Mouse (Mus musculus): ENCODE measurements at regions not wholly inside any gene's neighbourhood (a gene's known extent, or its start where the extent isn't known, plus 50 kb on each side); places are given as distances from the start of the nearest gene placed in this dataset.
A peak's percentile ranks its signal among the peaks of the same experiment; 100 is the strongest.

- DNase-seq (ENCODE audit: low spot score): no peak
Measured at GRCm38 (mm10) chr1:72000741-72001140, 211.4 kb downstream of the Mreg start.

- no peak for DNase-seq (ENCODE audit: low spot score)
Measured at GRCm38 (mm10) chr1:71996828-71997227, 215.3 kb downstream of the Mreg start.

DNA sequence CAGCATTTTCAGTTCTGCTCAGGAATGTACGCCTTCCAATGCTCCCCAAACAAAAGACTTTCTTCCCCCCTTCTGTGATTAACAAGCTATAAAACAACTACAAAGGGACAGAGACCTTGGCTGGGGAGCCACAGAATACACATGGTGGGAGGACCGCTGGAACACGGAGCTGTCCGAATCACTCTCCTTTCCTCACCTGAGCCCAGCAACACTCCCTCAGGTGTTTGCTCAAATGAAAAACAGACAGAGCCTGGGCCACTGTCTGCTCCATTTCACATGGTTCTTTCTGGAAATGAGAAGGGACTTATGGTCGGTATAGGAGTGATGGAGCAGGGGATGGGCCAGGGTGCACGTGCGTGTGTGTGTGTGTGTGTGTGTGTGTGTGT lies 215.9 kb downstream of the Mreg start:
- no peak for DNase-seq (ENCODE audit: low spot score)

DNA sequence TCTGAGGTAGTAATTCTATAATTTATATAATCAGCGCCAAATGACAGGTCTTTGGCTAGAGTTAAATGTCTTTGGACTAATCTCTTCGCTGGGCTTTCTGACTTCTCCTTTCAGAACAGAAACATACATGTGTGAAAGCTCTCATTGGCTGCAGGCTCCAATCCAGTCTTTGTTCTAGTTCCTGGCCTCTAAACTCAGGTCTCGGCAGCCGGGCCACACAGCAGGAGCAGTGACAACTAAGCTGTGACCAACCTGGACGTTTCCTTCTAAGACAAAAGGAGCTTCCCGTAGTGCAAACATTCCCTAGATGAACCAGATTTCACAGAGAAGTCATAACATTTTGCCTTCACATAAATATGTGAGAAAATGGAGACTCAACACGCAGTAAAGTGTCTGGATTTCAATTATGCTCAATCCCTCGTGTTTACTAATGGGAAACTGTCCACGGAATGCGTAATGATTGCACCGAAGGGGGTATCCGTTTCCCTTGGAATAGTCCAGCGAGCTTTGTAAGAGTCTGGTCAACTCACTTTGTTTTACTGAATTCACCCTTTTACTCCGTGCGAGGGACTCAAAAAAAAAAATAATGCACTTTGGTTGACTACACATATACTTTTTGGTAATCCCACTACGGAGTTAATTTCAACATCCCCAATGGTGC lies 216.4 kb downstream of the Mreg start:
- DNase-seq (ENCODE audit: low spot score): no peak

GRCm38 (mm10) chr1:71990936-71991335 lies 221.2 kb downstream of the Mreg start:
- no peak for DNase-seq (ENCODE audit: low spot score)

DNA sequence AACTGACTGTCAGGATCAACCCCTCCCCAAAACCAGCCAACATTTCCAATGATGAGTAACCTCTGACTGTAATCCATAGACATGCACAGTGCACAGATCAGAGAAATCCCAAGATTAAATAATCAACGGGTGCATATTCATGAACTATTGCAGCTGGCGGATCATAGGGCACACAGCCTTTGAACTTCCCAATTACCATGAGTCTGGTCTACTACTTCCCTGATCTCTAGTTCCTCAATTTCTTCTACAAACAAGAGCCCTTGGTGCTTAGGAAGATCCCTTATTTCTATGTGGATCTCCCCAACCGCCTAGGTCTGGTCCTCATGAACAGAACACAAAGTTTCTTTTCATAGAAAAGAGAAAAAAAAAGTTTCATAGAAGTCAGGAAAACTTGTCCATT lies 224.0 kb downstream of the Mreg start:
- no peak for DNase-seq (ENCODE audit: low spot score)

DNA sequence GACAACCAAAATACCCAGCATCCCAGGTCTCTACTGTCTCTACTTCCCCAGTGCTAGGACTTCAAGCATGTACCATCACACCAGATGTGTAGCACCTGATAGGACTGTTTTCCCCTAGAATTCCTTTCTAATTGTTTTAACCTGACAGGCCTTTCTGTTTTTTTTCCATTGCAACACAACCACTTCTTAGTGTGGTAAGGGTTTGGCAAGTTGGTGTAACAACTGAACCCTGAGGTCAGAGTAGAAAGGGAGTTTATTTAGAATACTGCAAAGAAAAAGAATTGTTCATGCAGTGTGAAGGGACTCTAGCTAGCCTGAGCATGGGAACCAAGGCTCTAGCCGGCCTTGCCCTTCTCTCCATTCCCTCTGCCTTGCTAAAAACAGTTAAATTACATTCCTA lies 226.1 kb downstream of the Mreg start:
- no peak for DNase-seq (ENCODE audit: low spot score)

- DNase-seq (ENCODE audit: low spot score): no peak
Measured at GRCm38 (mm10) chr1:71983786-71984185, 228.3 kb downstream of the Mreg start.

- DNase-seq (ENCODE audit: low spot score): no peak
Measured at GRCm38 (mm10) chr1:71982423-71983262, 229.5 kb downstream of the Mreg start.

DNA sequence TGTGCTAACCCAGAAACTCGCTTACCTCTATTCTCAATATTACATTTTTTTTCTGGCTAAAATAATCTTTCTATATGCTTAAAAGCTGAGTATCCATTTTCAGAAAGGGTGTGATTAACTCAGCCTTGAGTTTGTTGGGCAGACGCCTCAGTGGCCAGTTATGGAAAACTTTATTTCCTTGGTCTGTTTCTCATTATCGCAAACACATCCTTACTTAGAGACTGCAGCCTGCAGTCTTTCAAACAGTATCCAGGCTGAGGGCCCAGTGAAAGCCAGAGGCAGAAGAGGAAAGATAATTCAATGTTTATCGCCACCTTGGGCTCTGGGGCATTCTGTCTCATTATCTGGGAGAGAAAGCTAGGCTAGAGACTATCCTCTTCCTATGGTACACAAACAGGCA lies 231.5 kb downstream of the Mreg start:
- no peak for DNase-seq (ENCODE audit: low spot score)

DNA sequence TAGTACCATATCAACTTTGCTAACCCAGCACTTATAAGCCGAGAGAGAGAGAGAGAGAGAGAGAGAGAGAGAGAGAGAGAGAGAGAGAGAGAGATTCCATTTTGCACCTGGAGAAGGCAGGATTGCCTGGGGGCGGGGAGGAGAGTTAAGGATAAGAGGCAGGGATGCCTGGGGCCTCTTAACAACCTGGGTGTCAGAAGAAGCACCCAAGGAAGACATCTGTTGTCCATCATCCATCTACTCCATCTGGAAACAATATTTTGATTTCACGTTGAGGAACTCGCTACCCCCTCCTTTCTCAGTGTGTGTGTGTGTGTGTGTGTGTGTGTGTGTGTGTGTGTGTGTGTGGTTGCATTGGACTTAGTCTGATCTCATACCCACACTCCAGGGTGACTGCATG lies 232.8 kb downstream of the Mreg start:
- DNase-seq (ENCODE audit: low spot score): no peak

- DNase-seq (ENCODE audit: low spot score): no peak
Measured at GRCm38 (mm10) chr1:71977361-71977760, 234.7 kb downstream of the Mreg start.

DNA sequence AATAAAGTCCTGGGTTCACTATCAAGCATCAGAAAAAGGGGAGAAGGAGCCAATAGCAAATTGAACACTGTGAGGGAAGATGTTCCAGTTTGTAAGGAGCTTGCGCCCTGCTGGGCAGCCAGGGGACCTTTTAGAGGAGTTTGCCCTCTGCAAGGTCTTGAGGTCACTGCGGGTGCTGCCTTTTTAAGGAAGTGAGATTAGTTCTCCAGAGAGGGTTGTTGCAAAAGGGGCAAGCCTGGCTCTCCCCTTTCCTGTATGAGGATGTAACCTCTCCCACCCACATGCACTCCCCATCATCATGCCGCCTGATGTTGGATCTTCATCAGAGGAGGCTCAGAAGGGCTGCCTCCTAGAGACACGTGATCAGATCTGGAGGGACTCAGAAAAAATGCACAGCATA lies 237.4 kb downstream of the Mreg start:
- peak; percentile 41 for DNase-seq (ENCODE audit: low spot score)

DNA sequence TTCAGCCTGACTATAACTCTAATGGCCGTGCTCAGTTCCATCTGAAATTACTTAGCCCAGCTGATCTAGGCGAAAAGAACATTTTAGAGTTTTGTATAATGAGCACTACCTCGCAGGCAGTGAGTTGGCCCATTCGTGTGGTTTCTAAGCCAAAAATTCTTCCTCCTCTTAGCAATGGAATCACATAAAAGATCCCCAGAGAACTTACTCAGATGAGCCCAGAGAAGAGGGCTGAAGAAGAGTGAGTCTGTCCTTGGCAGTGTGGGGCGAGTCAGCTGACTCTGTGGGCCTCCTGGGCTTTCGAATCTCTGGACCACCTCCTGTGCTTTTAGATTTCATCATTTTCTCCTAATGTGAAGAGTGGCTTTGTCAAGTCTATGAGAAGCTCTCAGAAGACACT lies 240.2 kb downstream of the Mreg start:
- peak; percentile 16 for DNase-seq (ENCODE audit: low spot score)

- no peak for DNase-seq (ENCODE audit: low spot score)
Measured at GRCm38 (mm10) chr1:71970771-71971170, 241.3 kb downstream of the Mreg start.

DNA sequence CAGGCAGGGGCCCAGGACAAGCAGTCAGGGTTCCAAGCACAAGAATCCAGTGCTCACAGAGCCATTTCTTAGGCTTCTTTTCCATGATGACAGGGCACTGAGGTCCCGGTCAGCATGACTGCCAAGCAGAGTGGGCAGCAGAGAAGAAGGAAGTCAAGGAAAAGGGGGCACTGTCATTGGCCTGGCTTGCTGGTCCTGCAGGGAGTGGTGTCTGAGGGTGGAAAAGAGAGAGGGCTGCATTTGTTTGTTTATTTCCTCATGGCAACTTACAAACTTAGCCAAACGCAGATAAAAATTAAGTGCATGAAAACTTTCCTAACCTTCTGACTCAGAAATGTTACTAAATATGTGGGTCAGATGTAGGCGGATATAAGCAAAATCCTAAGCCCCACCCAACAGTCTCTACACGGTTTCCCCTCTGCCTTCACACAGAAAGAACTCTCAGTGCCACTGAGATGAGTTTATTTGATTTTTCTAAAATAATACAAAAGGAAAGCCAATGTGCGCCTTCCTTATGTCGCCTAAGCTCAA lies 244.5 kb downstream of the Mreg start:
- DNase-seq (ENCODE audit: low spot score): peak; percentile 33

DNA sequence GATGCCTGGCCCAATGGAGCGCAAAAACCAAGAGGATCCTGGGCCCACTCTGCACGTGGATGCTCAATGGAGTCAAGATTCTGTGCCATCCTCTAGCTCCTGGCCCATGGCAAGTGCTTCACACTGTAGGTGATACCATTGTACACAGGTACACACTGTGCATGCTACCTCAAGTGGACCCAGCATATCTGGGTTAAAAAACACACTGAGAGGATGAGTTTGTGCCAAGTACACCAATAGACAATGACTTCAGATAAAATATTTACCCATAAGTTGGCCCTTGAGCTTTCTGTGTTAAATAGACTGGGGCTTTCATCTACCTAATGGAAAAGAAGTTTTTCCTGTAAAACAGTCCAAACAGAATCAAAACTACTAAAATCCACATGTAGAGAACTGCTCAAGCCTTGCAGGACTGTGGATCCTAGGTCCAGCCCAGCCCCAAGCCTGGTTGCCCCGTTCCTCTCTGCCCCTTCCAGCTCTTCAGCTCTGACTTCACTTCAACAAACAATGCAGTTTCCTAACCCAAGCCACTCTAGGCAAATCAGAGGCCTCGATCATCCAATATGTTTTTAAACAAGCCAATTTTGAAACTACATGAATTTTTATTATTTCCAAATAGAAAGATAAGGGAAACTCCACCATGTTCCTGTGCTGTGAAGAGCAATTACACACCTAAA lies 247.5 kb downstream of the Mreg start:
- no peak for DNase-seq (ENCODE audit: low spot score)

DNA sequence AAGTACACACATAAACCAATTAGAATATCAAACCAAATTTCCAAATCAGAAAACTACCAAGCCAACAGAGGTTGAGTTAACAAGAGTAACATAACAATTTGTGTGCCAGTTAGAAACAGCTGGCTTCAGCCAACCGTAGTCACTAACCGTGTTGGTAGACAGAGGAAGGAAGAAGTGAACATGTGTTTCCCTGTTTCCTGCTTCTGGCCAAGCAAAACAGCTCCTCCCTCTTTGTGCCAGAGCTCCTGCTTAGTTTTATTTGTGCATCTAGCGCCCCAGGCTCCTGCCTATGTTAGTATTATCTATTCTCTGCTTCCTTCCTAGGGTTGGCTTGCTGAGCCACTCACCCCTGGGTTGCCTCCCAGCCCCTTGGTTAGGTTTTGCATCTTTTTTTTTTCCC lies 255.2 kb downstream of the Mreg start:
- no peak for DNase-seq (ENCODE audit: low spot score)

DNA sequence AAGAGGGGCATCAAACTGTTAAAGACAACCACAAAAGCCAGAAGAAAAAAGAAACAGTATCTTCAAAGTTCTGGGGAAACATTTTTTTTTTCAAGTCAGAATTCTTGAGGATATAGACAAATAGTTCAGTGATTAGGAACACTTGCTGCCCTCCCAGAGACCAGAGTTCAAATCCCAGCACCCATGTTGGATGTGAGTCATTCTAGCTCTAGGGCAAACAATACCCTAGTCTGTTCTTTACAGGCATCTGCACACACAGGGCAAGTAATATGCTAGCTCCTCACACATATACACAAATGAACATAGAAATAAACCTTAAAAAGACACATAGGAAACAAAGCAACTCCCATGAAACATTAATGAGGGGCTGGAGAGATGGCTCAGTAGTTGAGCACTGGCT lies 256.8 kb downstream of the Mreg start:
- no peak for DNase-seq (ENCODE audit: low spot score)

GRCm38 (mm10) chr1:71953292-71953691 lies 258.8 kb downstream of the Mreg start:
- no peak for DNase-seq (ENCODE audit: low spot score)

DNA sequence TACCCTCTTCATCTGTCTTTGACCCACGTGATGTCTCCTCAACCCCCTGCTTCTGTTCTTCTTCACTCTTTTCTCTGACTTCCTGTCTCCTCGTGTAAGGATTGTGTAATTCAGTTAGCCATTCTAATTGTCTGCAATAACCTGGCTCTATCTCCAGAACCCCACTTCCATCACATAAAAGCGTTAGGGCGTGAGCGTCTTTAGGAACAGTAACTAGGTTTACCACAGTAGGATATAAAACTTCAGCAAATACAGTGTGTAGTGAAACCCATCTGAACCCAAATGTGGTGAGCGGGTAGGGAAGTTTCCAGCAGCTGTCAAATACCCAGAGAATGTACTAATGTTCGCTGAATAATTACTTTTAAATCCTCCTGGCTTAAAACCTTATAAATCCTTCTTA lies 262.6 kb downstream of the Mreg start:
- no peak for DNase-seq (ENCODE audit: low spot score)

GRCm38 (mm10) chr1:71948686-71949085 lies 263.4 kb downstream of the Mreg start:
- DNase-seq (ENCODE audit: low spot score): no peak

GRCm38 (mm10) chr1:71947506-71947905 lies 264.6 kb downstream of the Mreg start:
- no peak for DNase-seq (ENCODE audit: low spot score)

Data from lung, postnatal 25 days (tissue).